Mouse (Mus musculus): ENCODE results near the gene Hmgn2. TPM values are rescaled to one million over a fixed set of nuclear protein-coding genes. Genes with fewer than 3 reads are reported as not detected.

The Hmgn2 gene
- polyA plus RNA-seq, 1 experiment, result 148 TPM

DNA sequence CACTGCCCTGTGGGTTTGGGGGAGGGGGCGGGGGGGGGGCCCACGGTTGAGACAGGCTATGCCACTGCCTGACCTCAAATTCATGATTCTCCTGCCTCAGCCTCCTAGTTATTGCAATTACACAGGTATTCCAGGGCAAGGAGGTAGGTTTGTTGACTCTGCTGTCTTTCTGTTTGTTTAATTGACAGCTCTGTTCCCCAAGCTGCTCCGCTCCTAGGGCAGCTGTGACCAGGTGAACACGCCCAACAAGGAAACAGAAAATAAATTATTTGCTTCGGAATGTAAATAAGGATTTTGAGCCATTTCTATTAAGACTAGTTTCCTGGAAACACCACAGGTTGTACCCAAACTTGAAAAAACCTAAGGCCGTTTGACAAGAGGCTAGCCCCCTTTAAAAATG, 41.3 kb upstream of the Hmgn2 start:
- Histone ChIP-seq H3K27me3 (ENCODE audit: control insufficient read depth, insufficient read depth, low read length) (peaks cover 3% of the 10 kb centered on the region; the same call in 1 of the 2 replicates), H3K27ac (ENCODE audit: insufficient read depth, low read length) (no peak overlapping the region), H3K4me3 (replicated peaks; ENCODE audit: insufficient read depth, low read depth, low read length) (no peak overlapping the region), H3K4me1 (ENCODE audit: control insufficient read depth, insufficient read depth, low read length) (no peaks in the 10 kb centered on the region)
- 61% methylated on average over 6 of the region's 6 CpGs for WGBS
- no peak for TF ChIP-seq POLR2A (IDR thresholded peaks at IDR 0.05; ENCODE audit: borderline replicate concordance, insufficient read depth, low read length)
- no peak for TF ChIP-seq CTCF (IDR thresholded peaks at IDR 0.05; ENCODE audit: borderline replicate concordance, insufficient read depth, low read depth, low read length)
- no peak for DNase-seq

DNA sequence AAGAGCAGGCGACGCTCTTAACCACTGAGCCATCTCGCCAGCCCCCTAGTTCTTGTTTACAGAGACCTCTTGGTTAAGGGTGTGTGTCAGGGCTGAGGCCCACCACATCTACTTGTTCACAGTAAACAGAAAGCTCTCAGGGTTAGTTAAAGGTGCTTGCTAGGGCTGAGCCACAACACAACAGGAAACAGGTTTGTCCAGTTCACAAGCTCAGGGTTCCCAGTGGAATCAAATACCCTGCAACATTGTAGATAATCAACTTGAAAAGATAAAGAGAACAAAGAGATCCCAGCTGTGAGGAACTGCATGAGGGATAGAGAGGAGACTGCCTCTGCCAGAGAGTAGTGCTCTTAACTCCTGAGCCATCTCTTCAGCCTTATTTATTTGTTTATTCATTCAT, 38.4 kb upstream of the Hmgn2 start:
- no peak overlapping the region for H3K27ac ChIP-seq (ENCODE audit: insufficient read depth, low read length)
- H3K27me3 ChIP-seq (ENCODE audit: control insufficient read depth, insufficient read depth, low read length), result no peaks in the 10 kb centered on the region
- no peak overlapping the region for H3K4me3 ChIP-seq (replicated peaks; ENCODE audit: insufficient read depth, low read depth, low read length)
- WGBS, result 91% methylated on average over 3 of the region's 3 CpGs
- no peak for TF ChIP-seq POLR2A (IDR thresholded peaks at IDR 0.05; ENCODE audit: borderline replicate concordance, insufficient read depth, low read length)
- TF ChIP-seq CTCF (IDR thresholded peaks at IDR 0.05; ENCODE audit: borderline replicate concordance, insufficient read depth, low read depth, low read length), result no peak
- H3K4me1 ChIP-seq (ENCODE audit: control insufficient read depth, insufficient read depth, low read length), result no peaks in the 10 kb centered on the region
- no peak for DNase-seq

DNA sequence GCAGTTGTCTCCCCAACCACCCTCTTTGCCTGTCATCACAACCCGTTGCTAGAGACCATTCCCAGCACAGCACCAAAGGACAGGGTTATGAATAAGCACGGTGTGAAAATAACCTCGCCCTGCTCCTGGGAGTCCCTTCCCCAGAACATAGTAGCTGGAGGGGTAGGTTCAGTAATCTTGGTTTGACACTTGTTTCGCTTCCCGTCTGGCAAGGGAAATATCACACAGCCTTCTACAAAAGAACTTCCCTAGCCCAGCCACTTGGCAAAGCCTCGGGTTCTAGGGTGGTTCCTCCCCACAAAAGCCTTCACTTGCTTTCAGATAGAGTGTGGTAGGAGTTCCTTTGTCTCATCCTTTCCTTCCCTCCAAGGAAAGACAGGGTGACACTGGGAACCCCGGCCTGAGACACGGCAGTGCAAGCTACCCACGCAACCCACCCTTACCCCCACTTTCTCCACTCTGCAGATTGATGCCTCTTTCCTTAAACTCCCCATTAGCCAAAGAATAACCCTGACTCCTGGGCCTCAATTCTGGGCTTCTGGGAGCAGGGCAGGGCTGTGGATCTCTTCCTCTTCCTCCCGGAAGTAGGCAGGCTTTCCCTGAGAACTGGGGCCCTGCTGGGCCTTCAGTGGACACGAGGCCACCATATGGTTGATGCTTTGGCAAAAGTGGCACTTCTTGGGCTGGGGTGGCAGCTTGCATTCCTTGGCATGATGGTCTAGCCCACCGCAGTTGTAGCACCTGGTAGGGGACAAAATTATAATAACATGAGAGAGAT, 37.3 kb upstream of the Hmgn2 start:
- no peaks in the 10 kb centered on the region for H3K27me3 ChIP-seq (ENCODE audit: control insufficient read depth, insufficient read depth, low read length)
- WGBS, result 59% methylated on average over 12 of the region's 12 CpGs
- TF ChIP-seq POLR2A (IDR thresholded peaks at IDR 0.05; ENCODE audit: borderline replicate concordance, insufficient read depth, low read length), result no peak
- no peak for TF ChIP-seq CTCF (IDR thresholded peaks at IDR 0.05; ENCODE audit: borderline replicate concordance, insufficient read depth, low read depth, low read length)
- H3K4me3 ChIP-seq (replicated peaks; ENCODE audit: insufficient read depth, low read depth, low read length), result no peak overlapping the region
- H3K27ac ChIP-seq (ENCODE audit: insufficient read depth, low read length), result no peak overlapping the region
- DNase-seq, result no peak
- H3K4me1 ChIP-seq (ENCODE audit: control insufficient read depth, insufficient read depth, low read length), result no peaks in the 10 kb centered on the region

DNA sequence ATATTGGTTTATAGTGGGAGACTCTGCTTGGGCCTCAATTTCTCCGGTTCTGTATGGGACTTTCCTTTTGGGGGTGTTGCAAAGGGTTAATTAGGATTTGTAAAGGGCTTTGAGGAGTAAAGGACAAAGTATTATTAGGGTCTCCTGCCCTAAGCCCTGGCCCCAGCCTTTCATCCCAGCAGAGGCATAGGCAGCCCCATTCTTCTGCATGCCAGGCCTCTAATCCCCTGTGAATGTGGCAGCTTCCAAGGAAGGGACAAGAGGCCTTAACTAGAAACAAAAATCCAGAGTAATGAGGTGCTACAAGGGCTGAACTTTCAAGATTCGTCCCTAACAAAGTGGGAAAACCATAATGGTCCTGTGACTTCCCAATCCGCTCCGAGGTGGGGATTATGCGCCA, 34.5 kb upstream of the Hmgn2 start:
- Histone ChIP-seq H3K4me3 (replicated peaks; ENCODE audit: insufficient read depth, low read depth, low read length) (no peak overlapping the region), H3K27me3 (ENCODE audit: control insufficient read depth, insufficient read depth, low read length) (no peaks in the 10 kb centered on the region), H3K27ac (ENCODE audit: insufficient read depth, low read length) (no peak overlapping the region), H3K4me1 (ENCODE audit: control insufficient read depth, insufficient read depth, low read length) (no peaks in the 10 kb centered on the region)
- TF ChIP-seq CTCF (IDR thresholded peaks at IDR 0.05; ENCODE audit: borderline replicate concordance, insufficient read depth, low read depth, low read length) (no peak), POLR2A (IDR thresholded peaks at IDR 0.05; ENCODE audit: borderline replicate concordance, insufficient read depth, low read length) (no peak)
- 61% methylated on average over 5 of the region's 5 CpGs for WGBS
- no peak for DNase-seq

DNA sequence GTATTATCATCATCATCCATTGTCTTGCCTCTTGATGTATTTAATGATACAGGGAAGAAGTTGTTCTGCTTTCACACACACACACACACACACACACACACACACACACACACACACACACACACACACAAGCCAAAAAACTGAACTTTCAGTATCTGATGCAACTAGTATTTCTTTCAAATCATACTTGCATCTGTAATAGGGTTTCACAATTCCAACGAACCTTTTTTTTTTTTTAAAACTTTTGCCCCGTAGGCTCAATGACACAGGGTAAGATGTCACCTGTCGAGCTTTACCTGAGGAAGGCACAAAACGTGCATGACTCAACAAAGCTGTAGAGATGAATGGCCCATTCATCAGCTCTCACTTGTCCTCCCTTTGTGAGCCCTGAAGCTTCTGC, 33.8 kb upstream of the Hmgn2 start:
- WGBS, result 65% methylated on average over 4 of the region's 4 CpGs
- TF ChIP-seq CTCF (IDR thresholded peaks at IDR 0.05; ENCODE audit: borderline replicate concordance, insufficient read depth, low read depth, low read length) (no peak), POLR2A (IDR thresholded peaks at IDR 0.05; ENCODE audit: borderline replicate concordance, insufficient read depth, low read length) (no peak)
- Histone ChIP-seq H3K27me3 (ENCODE audit: control insufficient read depth, insufficient read depth, low read length) (no peaks in the 10 kb centered on the region), H3K4me1 (ENCODE audit: control insufficient read depth, insufficient read depth, low read length) (no peaks in the 10 kb centered on the region), H3K4me3 (replicated peaks; ENCODE audit: insufficient read depth, low read depth, low read length) (no peak overlapping the region), H3K27ac (ENCODE audit: insufficient read depth, low read length) (no peak overlapping the region)
- no peak for DNase-seq

DNA sequence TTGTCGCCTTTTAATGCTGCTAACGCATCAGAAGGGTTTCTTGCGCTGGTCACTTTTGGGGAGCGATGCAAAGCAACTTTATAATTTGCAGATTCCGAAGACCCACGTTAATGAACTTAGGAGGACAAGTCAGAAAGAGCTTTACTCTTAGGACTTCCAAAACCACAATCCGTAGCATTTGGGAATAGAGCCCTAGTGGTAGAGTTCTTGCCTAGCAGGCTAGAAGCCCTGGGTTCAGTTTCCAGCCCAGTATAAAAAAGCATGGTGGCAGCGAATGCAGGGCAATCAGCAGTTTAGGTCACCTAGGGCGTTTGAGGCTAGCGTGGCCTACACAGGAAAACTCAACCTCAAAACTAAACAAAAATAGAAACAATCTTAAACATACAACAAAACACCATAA, 33.3 kb upstream of the Hmgn2 start:
- no peak for DNase-seq
- no peak overlapping the region for H3K27ac ChIP-seq (ENCODE audit: insufficient read depth, low read length)
- 58% methylated on average over 10 of the region's 10 CpGs for WGBS

DNA sequence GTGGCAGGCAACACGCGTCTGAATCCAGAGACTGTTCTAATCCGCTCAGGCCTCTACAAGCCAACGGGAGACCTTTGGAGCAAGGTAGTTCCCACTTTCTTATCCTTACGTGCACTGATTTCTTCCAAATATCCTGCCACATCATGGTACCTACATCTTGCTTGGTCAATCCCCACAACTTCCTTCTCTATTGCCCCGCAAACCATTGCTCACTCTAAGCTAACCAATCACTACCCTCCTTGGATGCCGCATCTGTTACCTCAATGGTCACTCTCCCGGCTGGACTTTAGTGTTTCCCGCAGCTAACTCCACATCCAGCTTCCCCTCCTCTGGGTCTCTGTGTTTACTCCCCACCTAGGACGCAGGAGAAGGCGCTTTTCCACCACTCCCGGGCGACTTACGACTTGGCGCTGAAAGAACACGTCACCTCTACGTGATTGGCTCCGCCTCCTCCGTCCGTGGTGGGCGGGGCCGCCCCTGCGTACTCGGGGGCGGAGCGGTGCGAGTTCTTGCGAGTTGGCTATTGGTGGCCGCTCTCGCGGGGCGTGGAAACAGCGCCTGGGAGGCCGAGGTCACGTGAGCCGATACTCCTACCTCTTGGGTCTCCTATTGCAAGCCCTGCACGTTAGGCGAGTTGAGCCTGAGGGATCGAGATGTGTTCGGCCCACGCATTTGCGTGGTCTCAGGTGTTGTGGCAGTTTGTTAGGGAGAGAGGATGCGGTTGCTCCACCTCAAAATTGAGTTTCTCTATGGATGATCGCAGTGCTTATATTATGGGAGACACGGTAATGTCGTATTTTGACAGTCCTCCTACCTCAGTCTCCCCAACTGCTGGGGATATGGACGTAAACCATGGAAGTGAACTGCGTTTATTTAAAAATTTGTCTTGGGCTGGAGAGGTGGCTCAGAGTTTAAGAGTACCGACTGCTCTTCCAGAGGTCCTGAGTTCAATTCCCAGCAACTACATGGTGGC, 32.3 kb upstream of the Hmgn2 start, which contains the start of gene Dhdds:
Gene Dhdds, minus strand, starts transcription at position 453 of the 973 bp plus-strand sequence.
- Histone ChIP-seq H3K27ac (ENCODE audit: insufficient read depth, low read length) (peak within 1 kb of the TSS; percentile 52; the same call in 1 of the 2 replicates), H3K27me3 (ENCODE audit: control insufficient read depth, insufficient read depth, low read length) (no peaks in the 10 kb centered on the region), H3K4me3 (replicated peaks; ENCODE audit: insufficient read depth, low read depth, low read length) (peak within 1 kb of the TSS; percentile 94), H3K4me1 (ENCODE audit: control insufficient read depth, insufficient read depth, low read length) (no peaks in the 10 kb centered on the region)
- DNase-seq, result peak; percentile 96 to 97
- WGBS, result under 1% methylated on average over 49 of the region's 49 CpGs
- no peak for TF ChIP-seq CTCF (IDR thresholded peaks at IDR 0.05; ENCODE audit: borderline replicate concordance, insufficient read depth, low read depth, low read length)
- TF ChIP-seq POLR2A (IDR thresholded peaks at IDR 0.05; ENCODE audit: borderline replicate concordance, insufficient read depth, low read length), result peak; percentile 95

More for the DNA sequence above, 33.3 kb upstream of the Hmgn2 start:
- no peak for TF ChIP-seq POLR2A (IDR thresholded peaks at IDR 0.05; ENCODE audit: borderline replicate concordance, insufficient read depth, low read length)
- TF ChIP-seq CTCF (IDR thresholded peaks at IDR 0.05; ENCODE audit: borderline replicate concordance, insufficient read depth, low read depth, low read length), result no peak; the same call in 1 of the 2 replicates
- Histone ChIP-seq H3K27me3 (ENCODE audit: control insufficient read depth, insufficient read depth, low read length) (no peaks in the 10 kb centered on the region), H3K4me3 (replicated peaks; ENCODE audit: insufficient read depth, low read depth, low read length) (no peak overlapping the region), H3K4me1 (ENCODE audit: control insufficient read depth, insufficient read depth, low read length) (no peaks in the 10 kb centered on the region)
